Mouse (Mus musculus): ENCODE data around the gene Asic3.
"Not testable (repeated sequence)": the region's sequence is repeated elsewhere in the genome, so short reads cannot be mapped to it uniquely, and the experiment has no call there.

Gene Asic3

DNA sequence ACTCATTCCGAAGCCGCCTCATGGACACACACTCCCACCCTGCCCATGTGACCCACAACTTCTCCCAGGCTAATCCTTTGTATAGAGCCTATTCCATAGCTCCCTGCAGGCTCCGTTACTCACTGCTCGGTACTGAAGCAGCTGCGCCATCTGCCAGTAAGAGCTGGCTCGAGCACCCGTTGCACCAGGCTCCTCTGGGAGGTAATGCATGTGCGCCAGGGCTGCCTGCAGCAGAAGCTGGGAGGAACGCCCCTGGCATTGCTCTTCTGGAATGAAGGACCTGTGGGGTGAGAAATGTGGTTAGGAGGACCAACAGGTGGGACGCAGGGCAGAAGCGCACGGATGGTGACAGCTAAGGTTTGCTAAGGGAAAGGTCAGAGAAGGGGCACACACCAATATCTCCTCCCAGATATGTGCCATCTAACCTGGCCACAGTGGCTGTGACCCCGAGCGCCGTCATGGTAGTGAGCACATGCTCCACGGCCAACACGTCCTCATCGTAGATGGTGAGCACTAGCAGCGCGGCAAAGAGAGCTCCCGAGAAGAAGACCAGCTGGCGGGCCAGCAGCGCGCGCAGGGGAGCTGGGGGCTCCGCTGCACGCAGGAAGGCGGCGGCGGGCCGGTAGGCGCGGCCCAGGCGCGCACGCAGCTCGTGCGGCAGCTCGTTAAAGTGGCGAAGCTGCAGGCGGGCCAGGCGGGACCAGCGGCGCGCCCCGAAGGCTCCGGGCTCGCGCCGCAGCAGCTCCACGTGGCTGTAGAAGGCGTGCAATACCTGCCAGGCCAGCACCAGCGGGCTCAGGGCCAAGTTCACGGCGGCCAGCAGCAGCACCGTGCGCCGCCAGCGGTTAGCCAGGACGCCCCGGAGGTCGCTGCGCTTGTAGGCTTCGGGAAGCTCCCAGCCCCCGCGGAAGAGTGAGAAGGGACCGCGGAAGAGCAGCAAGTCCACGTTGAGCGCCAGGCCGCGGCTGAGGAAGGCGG is 25.6 kb upstream of the Asic3 start:
- intact Hi-C loops (cut with DNase I): no loop called here

DNA sequence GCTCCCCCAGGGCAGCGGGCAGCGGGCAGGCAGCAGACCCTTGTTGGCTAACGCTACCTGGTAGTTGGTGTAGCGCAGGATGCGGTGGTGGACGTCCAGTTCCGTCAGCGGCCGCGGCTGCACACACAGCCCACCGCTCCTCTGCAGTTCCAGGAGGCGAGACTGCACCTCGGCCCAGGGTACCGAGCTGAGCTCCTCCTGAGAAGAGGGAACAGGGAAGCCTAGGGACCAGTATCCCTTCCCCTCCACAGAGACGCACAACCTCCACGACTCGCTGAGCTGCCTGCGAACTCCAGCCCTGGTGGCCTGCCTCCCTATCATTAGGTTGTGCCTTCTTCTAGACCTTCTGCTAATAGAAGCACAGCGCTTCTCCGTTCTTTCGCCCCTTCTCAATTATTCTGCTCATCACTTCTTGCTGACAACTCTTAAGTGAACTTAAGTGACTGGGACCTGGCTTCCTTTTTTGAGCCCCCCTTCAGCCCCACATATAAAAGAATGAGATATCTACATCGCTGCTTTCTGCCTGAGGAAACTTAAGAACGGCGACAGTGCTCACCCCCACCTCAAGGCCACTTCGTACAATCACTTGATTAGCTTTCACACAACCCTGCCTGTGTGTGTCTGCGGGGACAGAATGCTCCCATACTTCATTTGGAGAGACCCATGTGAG is 24.8 kb upstream of the Asic3 start:
- intact Hi-C loops (cut with DNase I): no loop called here

DNA sequence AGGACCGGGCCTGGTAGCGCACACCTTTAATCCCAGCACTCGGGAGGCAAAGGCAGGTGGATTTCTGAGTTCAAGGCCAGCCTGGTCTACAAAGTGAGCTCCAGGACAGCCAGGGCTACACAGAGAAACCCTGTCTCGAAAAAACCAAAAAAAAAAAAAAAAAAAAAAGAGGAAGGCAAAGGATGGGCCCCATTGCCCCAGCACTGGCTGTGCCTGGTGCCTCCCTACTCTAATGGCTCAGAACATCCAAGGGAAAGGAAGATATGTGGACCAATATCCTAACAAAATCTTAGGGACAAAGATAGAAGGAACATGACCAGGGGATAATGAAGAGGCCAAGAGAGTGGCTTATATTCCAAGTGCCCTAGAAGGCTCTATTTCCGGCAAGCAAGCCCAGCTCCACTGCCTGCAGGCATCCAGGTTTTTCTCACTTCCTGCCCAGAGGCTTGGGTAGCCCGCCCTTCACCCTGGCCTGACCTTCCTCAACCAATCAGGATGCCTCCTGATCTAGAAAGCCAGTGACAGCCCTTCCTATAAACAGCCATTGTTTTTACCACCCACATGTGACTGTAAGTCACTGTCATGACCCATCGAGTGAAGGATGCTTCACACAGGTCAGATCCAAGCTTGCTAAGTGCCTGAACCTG is 24.1 kb upstream of the Asic3 start:
- intact Hi-C loops (cut with DNase I): no loop called here

DNA sequence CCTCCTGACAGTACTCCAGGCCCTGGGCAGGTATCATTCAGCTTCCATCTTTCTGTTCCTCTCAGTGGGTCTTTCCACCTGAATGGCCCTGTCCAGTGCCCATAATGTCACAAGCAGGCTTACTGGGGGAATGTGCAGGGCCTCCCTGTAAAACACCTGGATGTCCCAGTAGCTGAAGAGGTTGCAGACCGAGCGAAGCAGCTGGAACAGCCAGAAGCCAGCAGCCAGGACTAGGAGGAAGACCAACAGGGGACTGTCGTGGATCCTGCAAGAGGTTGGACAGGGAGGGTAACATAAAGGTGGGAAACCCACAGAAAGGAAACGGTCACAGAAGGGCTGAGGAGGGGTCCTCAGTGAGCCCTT is 23.6 kb upstream of the Asic3 start:
- intact Hi-C loops (cut with DNase I): no loop called here

DNA sequence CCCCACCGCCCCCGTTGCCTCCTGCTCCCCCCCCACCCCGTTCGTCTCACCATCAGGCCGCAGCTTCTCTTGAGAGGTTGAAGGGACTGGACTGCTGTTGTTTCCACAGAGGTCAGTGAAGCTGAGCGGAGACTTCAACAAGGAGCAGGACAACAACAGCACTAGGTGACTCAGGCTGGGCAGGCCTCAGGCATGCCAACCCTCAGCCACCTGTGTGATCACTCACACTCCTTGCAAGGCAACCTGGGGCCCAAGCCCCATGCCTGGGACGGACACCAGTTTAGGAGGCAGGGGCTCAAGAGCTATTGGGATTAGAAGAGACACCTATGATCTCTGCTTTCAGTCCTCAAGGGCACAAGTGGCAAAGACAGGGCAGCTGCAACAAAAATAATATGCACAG is 21.3 kb upstream of the Asic3 start, which contains the start of gene Atg9b:
TSS of gene Atg9b (minus strand) at position 280 of the 400 bp plus-strand sequence.
- intact Hi-C loops (cut with DNase I): no loop called here

DNA sequence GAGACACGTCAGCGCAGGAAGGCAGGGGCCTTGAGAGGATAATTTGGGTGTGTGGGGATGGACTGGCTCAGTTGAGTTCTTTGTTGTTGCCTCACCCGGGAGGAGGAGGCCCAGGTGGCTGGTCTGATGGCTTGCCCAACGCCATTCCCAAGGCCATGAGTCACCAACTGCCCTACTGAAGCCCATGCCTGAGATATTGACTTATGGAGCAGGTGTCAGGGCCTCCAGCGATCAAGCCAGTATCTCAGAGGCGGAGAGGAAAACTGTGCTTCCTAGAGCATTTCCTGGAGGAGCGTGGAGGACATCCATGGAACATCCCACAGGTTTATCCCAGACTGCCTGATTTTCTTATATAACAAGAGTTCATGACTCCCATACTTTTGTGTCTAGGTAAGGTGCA is 20.5 kb upstream of the Asic3 start:
- intact Hi-C loops (cut with DNase I): no loop called here

DNA sequence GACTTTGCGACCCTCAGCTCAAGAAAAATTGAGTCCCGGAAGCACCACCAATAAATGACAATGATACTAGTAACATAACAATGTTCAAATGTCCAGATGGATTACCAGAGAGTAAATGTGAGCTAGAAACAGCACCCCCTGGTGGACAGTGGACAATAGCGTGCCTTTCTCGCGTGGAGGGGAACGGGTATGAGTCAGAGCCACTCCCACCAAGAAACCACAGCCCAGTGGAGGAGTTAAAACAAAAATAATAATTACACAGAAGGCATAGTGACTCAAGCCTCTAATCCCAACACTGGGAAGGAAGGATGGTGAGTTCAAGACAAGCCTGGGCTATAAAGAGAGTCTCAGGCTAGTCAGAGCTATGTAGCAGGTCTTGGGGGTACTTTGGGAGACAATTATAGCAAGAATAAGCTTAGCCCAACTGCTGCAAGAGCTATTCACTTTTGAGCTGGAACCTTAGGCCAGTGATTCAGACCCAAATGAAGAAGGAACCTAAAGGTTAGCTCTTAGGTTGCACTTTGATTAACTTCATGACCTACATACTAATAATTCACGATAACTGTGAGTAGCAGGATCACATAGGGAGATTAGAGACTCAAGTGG is 19.7 kb upstream of the Asic3 start, which contains the start of gene Abcb8:
TSS of gene Abcb8 (plus strand) at position 272 of the 606 bp plus-strand sequence.
- intact Hi-C loops (cut with DNase I): no loop called here

DNA sequence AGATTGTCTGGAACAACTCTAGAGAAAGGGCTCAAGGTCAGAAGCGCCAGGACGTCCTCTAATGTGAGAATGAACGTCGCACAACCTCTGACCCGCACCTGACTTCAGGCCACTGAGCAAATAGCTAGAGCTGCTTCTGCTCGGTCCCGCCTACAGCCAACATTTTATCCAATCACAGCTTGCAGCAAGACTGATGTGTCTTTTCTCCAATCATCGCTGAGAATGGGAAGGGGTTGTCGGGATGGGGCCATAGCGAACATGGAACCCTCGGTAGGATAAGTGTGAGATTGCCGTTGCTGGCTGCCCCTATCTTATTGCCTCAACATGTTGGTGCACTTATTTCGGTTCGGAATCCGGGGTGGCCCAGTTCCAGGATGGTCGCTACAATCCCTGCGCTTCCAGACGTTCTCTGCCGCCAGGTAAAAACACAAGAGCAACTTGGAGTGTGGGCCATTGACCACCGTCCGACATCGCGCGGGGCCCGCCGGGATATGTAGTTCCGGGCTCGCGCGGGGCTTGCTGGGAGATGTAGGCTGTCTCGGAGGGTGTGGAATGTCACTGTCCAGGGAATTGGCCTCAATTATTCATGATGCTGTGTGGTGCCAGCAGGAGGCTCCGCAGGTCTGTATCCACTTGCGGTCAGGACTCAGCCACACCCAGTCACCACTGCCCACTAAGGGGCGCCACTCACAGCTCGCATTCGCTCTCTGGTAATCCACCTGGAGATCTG is 18.9 kb upstream of the Asic3 start:
- intact Hi-C loops (cut with DNase I): no loop called here

DNA sequence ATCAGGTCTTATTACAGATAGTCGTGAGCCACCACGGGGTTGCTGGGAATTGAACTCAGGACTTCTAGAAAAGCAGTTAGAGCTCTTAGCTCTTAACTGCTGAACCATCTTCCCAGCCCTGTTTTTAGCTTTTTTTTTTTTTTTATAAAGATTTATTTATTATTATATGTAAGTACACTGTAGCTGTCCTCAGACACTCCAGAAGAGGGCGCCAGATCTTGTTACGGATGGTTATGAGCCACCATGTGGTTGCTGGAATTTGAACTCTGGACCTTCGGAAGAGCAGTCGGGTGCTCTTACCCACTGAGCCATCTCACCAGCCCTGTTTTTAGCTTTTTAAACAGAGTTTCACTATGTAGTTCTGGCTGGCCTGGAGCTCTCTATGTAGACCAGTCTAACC is 16.9 kb upstream of the Asic3 start:
- intact Hi-C loops (cut with DNase I): not testable (repeated sequence)

DNA sequence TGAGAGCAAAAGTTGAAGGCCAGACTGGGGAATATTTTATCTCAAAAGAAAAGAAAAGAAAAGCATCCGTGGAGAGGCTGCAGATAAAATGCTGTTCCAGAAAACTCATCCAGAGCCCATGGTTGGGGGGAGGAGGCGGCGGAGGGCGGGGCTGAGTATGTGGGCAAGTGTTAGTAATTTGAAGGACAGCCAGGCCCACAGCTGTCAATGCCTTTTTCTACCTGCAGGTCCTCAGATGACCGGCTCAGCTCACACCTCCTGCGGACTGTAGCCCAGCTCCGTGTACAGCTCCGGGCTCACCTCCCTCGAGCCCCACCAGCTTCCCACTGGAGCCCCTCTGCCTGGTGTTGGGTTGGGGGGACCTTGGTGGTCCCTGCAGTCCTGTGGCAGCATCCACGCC is 13.5 kb upstream of the Asic3 start:
- intact Hi-C loops (cut with DNase I): no loop called here

DNA sequence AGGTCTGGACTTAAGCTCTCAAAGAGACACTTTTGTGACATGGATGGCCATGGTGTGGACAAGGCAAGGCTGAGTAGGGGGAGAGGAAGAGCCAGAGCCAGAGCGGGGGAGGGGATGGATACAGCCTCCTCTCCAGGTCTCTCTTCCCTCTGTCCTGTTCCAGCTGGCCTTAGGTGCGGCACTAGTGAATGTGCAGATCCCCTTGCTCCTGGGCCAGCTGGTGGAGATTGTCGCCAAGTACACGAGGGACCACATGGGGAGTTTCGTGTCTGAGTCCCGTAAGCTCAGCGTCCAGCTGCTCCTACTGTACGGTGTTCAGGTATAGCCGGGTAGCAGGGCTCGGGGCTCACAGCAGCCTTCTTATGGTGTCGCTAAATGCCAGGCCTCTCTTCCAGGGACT is 12.8 kb upstream of the Asic3 start:
- intact Hi-C loops (cut with DNase I): no loop called here

DNA sequence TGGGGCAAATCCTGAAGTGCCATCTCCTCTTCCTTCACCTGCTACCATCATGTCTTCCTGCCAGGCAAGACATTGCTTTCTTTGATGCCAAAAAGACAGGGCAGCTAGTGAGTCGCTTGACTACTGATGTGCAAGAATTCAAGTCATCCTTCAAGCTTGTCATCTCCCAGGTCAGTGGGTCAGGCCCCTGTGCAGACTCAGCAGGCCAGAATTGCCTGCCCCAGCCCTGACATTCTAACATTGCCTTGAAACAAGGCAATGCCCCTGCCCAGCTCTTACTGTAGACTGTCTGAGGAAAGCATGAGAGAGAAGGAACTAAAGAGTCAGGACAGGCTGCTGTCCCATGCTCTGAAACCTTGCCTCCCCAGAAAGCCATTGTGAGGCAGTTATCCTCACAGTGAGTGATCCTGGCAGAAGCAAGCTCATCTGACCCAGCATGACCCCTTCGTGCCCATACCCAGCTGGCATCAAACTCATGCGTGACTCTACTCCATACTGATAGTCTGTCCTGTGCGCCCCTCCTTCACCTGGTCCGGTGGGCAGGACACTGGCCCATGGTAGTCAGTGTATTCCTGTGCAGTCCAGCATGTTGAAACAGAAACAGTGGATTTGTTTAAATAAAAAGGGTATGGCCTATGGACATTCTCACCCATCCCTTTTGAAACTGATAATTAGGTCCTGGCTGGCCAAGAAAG is 12.1 kb upstream of the Asic3 start:
- intact Hi-C loops (cut with DNase I): no loop called here

DNA sequence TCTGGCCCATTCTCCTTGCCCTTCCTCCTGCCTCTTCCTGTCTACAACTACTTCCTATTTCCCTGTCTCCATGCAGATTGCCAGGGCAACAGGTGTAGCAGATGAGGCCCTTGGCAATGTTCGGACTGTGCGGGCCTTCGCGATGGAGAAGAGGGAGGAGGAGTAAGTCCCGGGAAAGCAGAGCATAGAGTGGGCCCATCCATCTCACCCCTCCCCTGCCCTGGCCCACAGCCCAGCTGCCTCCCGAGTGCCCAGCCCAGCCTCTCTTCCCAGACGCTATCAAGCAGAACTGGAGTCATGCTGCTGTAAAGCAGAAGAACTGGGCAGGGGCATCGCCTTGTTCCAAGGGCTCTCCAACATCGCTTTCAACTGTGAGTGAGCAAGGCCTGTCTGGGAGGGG is 11.2 kb upstream of the Asic3 start:
- intact Hi-C loops (cut with DNase I): no loop called here

DNA sequence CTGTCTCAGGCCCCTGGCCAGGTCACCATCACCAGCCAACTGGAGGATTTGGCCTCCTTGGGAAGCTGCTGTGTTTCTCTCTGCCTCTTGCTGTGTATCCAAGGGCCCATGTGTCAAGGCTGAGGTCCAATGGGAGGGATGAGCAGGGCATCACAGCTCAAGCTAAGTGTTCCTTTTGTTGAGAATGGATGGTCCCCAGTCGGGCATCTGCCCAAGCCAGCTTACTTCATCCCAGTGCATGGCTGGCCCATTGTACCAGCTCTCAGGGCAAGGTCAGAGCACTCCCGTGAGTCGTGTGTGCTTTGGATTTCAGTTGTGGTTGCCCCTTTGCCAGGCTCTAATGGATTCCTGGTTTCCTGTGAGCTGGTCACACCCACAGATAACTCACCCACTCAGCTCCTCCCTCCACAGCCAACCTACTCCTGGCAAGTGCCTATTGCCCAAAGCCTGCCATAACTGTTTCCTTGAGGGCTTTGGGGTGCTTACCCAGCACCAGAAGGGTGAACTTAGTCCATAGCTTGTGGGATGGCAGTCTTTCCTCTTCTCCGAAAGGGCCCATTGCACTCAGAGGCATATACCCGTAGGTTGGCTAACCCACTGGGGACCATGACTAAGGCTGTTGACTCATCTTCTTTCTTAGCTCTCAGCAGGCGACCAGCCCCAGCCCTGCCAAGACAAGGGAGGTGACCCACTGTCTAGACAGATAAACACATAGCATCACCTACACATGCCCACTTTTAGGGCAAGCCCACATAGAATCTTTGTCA is 8.4 kb upstream of the Asic3 start:
- intact Hi-C loops (cut with DNase I): no loop called here

DNA sequence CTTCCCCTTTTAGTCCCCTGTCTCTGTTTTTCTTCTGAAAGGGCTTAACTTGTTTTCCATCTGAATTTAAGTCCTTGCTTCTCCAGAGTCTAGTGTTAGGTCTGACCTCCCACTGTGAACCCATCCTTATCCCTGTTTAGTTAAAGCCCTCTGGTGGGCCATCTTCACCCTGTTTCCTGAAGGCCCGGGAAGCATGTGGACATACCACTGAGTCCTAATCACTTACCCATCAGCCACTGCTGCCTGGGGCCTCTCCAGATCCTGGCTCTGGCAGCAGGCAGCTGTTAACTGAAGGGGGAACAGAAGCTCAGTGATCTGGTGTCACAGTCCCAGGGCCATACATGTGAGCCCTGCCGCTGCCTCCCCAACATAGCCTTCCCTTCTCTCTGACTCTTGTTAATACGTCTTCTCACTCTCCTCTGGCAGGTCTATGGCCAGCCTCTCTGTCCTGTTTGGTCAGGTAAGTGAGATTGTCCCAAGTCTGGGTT is 7.8 kb upstream of the Asic3 start:
- intact Hi-C loops (cut with DNase I): no loop called here

DNA sequence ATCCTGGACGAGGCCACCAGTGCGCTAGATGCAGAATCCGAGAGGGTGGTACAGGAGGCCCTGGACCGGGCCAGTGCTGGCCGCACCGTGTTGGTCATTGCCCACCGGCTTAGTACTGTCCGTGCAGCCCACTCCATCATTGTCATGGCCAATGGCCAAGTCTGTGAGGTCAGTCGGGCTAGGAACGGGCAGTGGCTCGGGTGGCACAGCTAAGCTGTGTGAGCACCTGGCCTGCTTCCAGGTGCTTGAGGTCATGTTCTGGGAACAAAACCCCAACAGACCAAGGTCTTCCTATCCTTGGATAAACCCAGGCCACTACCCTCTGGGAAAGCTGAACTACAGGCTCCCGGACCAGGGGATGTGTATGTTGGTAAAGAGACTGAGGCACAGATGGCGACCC is 4.5 kb upstream of the Asic3 start:
- intact Hi-C loops (cut with DNase I): no loop called here

DNA sequence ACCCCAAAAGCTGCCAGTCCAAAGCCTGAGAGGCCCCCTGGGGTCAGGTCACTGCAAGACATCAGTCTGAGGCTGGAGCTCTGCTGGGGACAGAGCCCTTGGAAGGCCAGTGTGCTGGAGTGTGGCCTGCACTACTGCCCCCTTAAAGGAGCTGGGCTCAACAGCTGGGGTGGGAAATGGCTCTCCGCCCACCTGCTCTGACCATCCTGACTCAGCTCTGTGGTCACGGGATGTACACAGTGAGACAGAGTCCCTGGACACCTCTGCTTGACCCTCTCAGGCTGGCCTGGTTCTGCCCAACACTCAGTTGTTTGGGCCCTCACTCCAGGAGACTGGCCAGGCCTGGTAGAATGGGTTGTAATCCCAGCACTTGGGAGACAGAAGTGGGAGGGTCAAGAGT is 3.7 kb upstream of the Asic3 start:
- intact Hi-C loops (cut with DNase I): no loop called here

DNA sequence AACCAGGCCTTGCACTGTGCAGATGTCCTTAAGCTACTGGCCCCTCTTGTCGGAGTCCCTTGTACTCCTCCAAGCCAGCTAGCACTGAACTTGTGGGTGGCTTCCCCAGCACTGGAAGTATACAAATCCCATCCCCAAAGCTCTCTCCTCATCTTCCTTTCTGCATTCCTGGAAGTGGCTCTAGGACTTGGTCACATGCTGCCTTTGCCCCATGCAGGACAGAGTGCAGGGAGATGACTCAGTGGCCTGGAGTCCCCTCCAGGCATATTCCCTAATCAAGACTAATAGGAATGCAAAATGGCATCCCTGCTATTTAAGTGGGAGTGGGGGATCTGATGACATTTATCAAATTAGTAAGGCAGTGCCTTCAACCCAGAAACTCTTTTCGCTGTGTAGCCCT is 1.1 kb upstream of the Asic3 start:
- intact Hi-C loops (cut with DNase I): no loop called here

DNA sequence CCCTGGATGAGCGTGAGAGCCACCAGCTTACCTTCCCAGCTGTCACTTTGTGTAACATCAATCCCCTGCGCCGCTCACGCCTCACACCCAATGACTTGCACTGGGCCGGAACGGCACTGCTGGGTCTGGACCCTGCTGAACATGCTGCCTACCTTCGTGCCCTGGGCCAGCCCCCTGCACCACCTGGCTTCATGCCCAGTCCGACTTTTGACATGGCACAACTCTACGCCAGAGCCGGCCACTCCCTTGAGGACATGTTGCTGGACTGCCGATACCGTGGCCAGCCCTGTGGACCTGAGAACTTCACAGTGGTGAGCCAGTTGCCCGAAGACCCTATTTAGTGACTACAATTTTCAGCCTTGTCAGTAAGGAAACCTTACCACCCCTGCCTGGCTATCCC is 746 bp downstream of the Asic3 start:
- intact Hi-C loops (cut with DNase I): no loop called here

Data from adrenal gland (tissue).